8 mouse cellular contexts compared by ENCODE assay signal in genomic region chr2:38347811-38348551, GRCm38 (mm10). TPM values are rescaled to one million over a fixed set of nuclear protein-coding genes. Genes with fewer than 3 reads are reported as not detected.
DNase-seq lines count a peak whose midpoint lies in the region; ATAC-seq and TF ChIP-seq lines count a peak whose summit lies in the region.

No protein-coding gene starts in this region.

- H3K27me3 ChIP-seq in G1E (ENCODE audit: insufficient read depth, low read length): peaks cover 97% of the 10 kb centered on the region
- peaks cover 14% of the 10 kb centered on the region; the same call in 1 of the 2 replicates for H3K27me3 ChIP-seq in forebrain, postnatal 0 days (ENCODE audit: insufficient read depth, low read length)
- peaks cover 100% of the 10 kb centered on the region for H3K27me3 ChIP-seq in liver, embryonic 12.5 days (replicated peaks)
- H3K27me3 ChIP-seq in stomach, embryonic 16.5 days (ENCODE audit: control insufficient read depth, insufficient read depth, low read length): peaks cover 88% of the 10 kb centered on the region

- intact Hi-C loops in left cerebral cortex, postnatal 14 days (cut with DNase I): loop anchor here (10.0 kb wide), 1 partner anchor 203 kb away; no protein-coding TSS in a partner anchor

- peaks cover 39% of the 10 kb centered on the region for H3K4me1 ChIP-seq in G1E (ENCODE audit: insufficient read depth, low read depth, low read length)
- no peaks in the 10 kb centered on the region for H3K4me1 ChIP-seq in forebrain, postnatal 0 days (ENCODE audit: insufficient read depth)
- H3K4me1 ChIP-seq in liver, embryonic 12.5 days: peaks cover 21% of the 10 kb centered on the region
- H3K4me1 ChIP-seq in stomach, embryonic 16.5 days (ENCODE audit: control insufficient read depth, insufficient read depth, low read length): peaks cover 23% of the 10 kb centered on the region

- peak overlapping the region; percentile 71 for H3K9ac ChIP-seq in forebrain, postnatal 0 days
- no peak overlapping the region for H3K9ac ChIP-seq in liver, embryonic 12.5 days
- H3K9ac ChIP-seq in stomach, embryonic 16.5 days (ENCODE audit: low read length): no peak overlapping the region

- TF ChIP-seq CTCF in G1E (IDR thresholded peaks at IDR 0.05; ENCODE audit: low read depth, low read length): no peak
- TF ChIP-seq CTCF in forebrain, postnatal 0 days (IDR thresholded peaks at IDR 0.05; ENCODE audit: low read depth): no peak

- ATAC-seq in G1E (ENCODE audit: extremely low read depth, insufficient number of reproducible peaks, low FRiP score, poor library complexity, severe bottlenecking): no peak; the same call in 1 of the 2 replicates
- ATAC-seq in forebrain, postnatal 0 days: no peak
- ATAC-seq in liver, embryonic 12.5 days: no peak
- ATAC-seq in stomach, embryonic 16.5 days (ENCODE audit: insufficient read depth, low FRiP score): no peak

- peak overlapping the region; percentile 87 for H3K4me2 ChIP-seq in forebrain, postnatal 0 days (ENCODE audit: low read depth)
- peak overlapping the region; percentile 50 for H3K4me2 ChIP-seq in liver, embryonic 12.5 days
- H3K4me2 ChIP-seq in stomach, embryonic 16.5 days (ENCODE audit: low read depth, low read length): peak overlapping the region; percentile 28; the same call in 1 of the 2 replicates

- under 1% methylated on average over 54 of the region's 54 CpGs for WGBS in forebrain, postnatal 0 days
- 3% methylated on average over 53 of the region's 54 CpGs for WGBS in liver, embryonic 12.5 days (ENCODE audit: insufficient replicate concordance)
- under 1% methylated on average over 54 of the region's 54 CpGs for WGBS in stomach, embryonic 16.5 days

- peak; percentile 31 for DNase-seq in kidney, adult 18-20 months
- no peak for DNase-seq in kidney, postnatal 14 days
- no peak for DNase-seq in G1E (ENCODE audit: low spot score)
- peak; percentile 60 for DNase-seq in forebrain, postnatal 0 days
- DNase-seq in left cerebral cortex, postnatal 14 days (ENCODE audit: low spot score in 2 of 2): no peak
- no peak for DNase-seq in urinary bladder, postnatal 10 days (ENCODE audit: low spot score)

- no peaks in the 10 kb centered on the region for H3K36me3 ChIP-seq in G1E (replicated peaks)
- no peaks in the 10 kb centered on the region for H3K36me3 ChIP-seq in forebrain, postnatal 0 days (ENCODE audit: insufficient read depth)
- no peaks in the 10 kb centered on the region for H3K36me3 ChIP-seq in liver, embryonic 12.5 days
- H3K36me3 ChIP-seq in stomach, embryonic 16.5 days (ENCODE audit: control insufficient read depth, insufficient read depth, low read length): no peaks in the 10 kb centered on the region

- H3K9me3 ChIP-seq in G1E (replicated peaks): peaks cover 17% of the 10 kb centered on the region
- H3K9me3 ChIP-seq in forebrain, postnatal 0 days (ENCODE audit: low read length): no peaks in the 10 kb centered on the region
- no peaks in the 10 kb centered on the region for H3K9me3 ChIP-seq in liver, embryonic 12.5 days (replicated peaks)
- H3K9me3 ChIP-seq in stomach, embryonic 16.5 days (replicated peaks; ENCODE audit: control insufficient read depth, low read length): no peaks in the 10 kb centered on the region

- peak overlapping the region; percentile 64 for H3K4me3 ChIP-seq in G1E (ENCODE audit: low read depth, low read length)
- H3K4me3 ChIP-seq in forebrain, postnatal 0 days (ENCODE audit: low read depth, low read length): peak overlapping the region; percentile 44
- peak overlapping the region; percentile 28 for H3K4me3 ChIP-seq in liver, embryonic 12.5 days
- 0 out of 2 replicates have a peak overlapping the region, but pooled peaks have one; percentile 15 for H3K4me3 ChIP-seq in stomach, embryonic 16.5 days (replicated peaks; ENCODE audit: low read length)

- H3K27ac ChIP-seq in forebrain, postnatal 0 days (ENCODE audit: low read depth, low read length): peak overlapping the region; percentile 85
- no peak overlapping the region for H3K27ac ChIP-seq in liver, embryonic 12.5 days
- no peak overlapping the region for H3K27ac ChIP-seq in stomach, embryonic 16.5 days (ENCODE audit: low read length)

RNA-seq across cellular contexts. Expression of gene Lhx2, which starts 8.9 kb away (rescaled TPM):
- not detected in 2 replicates for total RNA-seq in G1E (2014; fragmentation: Nextera tagmentation)
- total RNA-seq in G1E (2017): 0.05 and 0.06 TPM in 2 replicates
- 0.05 and 0.08 TPM in 2 replicates for polyA plus RNA-seq in G1E (2012)
- 82.8 and 87.6 TPM in 2 replicates for total RNA-seq in forebrain, postnatal 0 days (2014; rRNA removed)
- polyA plus RNA-seq in forebrain, postnatal 0 days (2015; fragmentation: Nextera tagmentation; extraction: Ambion mirVana): 43.5 and 45.9 TPM in 2 replicates
- polyA plus RNA-seq in liver, embryonic 12.5 days (2016; fragmentation: Nextera tagmentation; extraction: Ambion mirVana): 8.2 and 8.6 TPM in 2 replicates
- 0.14 TPM in 1 of 2 replicates, not detected in the other for polyA plus RNA-seq in stomach, embryonic 16.5 days (2015; fragmentation: Nextera tagmentation; extraction: Ambion mirVana)
- total RNA-seq in left cerebral cortex, postnatal 14 days (2021): 10 to 100 TPM; 73.2 to 85.4 TPM

Comparison
In these comparisons a context has a peak if more than half of its experiments do, and no peak if none do; other contexts are left out.
1. DNase-seq: peak in kidney, adult 18-20 months (single experiment) and forebrain, postnatal 0 days (single experiment); none in kidney, postnatal 14 days (single experiment), G1E (single experiment), left cerebral cortex, postnatal 14 days (0 of 2) and urinary bladder, postnatal 10 days (single experiment).
2. H3K4me2 ChIP-seq: peak in every context shown above with its lines; median percentile 87 in forebrain, postnatal 0 days; 50 in liver, embryonic 12.5 days; 28 in stomach, embryonic 16.5 days.
3. Peak in every context shown above with its lines, with median percentiles within 50 percentile points of each other: H3K4me3 ChIP-seq.